Mouse (Mus musculus): Measurements from ENCODE around the gene Ms4a5. TPM values are rescaled to one million over a fixed set of nuclear protein-coding genes. Genes with fewer than 3 reads are reported as not detected.
A peak's percentile ranks its signal among the peaks of the same experiment; 100 is the strongest.
"Not testable (repeated sequence)": the region's sequence is repeated elsewhere in the genome, so short reads cannot be mapped to it uniquely, and the experiment has no call there.

Gene Ms4a5
- total and polyA plus RNA-seq, 2 experiments from 2014 or later: not detected

- WGBS: 50% methylated on average over 2 of the region's 2 CpGs
- Histone ChIP-seq H3K9ac (replicated peaks; ENCODE audit: low read depth, low read length) (no peak overlapping the region), H3K9me3 (replicated peaks; ENCODE audit: control insufficient read depth, low read length) (no peaks in the 10 kb centered on the region), H3K4me1 (ENCODE audit: control insufficient read depth, insufficient read depth) (no peaks in the 10 kb centered on the region), H3K4me3 (ENCODE audit: low read depth, low read length) (no peak overlapping the region), H3K36me3 (replicated peaks; ENCODE audit: control insufficient read depth, insufficient read depth, low read length) (no peaks in the 10 kb centered on the region), H3K27me3 (ENCODE audit: control insufficient read depth, insufficient read depth, low read length) (no peaks in the 10 kb centered on the region), H3K4me2 (ENCODE audit: low read depth, low read length) (no peak overlapping the region), H3K27ac (ENCODE audit: low read depth) (no peak overlapping the region)
- TF ChIP-seq CTCF (IDR thresholded peaks at IDR 0.05; ENCODE audit: low read depth) (no peak), EP300 (IDR thresholded peaks at IDR 0.05; ENCODE audit: low read depth) (no peak)
- DNase-seq (ENCODE audit: low spot score) (no peak), ATAC-seq (ENCODE audit: insufficient read depth, low read depth) (no peak)
Observed at GRCm38 (mm10) chr19:11298939-11299338, 15.3 kb upstream of the Ms4a5 start.

GRCm38 (mm10) chr19:11293616-11294015 lies 9.9 kb upstream of the Ms4a5 start:
- H3K27ac ChIP-seq (ENCODE audit: low read depth); H3K4me1 ChIP-seq (ENCODE audit: control insufficient read depth, insufficient read depth); ATAC-seq (ENCODE audit: insufficient read depth, low read depth); DNase-seq (ENCODE audit: low spot score); H3K9ac ChIP-seq (replicated peaks; ENCODE audit: low read depth, low read length); H3K36me3 ChIP-seq (replicated peaks; ENCODE audit: control insufficient read depth, insufficient read depth, low read length); H3K27me3 ChIP-seq (ENCODE audit: control insufficient read depth, insufficient read depth, low read length); H3K9me3 ChIP-seq (replicated peaks; ENCODE audit: control insufficient read depth, low read length): not testable (repeated sequence)
- Histone ChIP-seq H3K4me3 (ENCODE audit: low read depth, low read length) (peak overlapping the region; percentile 55; the same call in 1 of the 2 replicates), H3K4me2 (ENCODE audit: low read depth, low read length) (peak overlapping the region; percentile 69)
- WGBS: 8% methylated on average over 3 of the region's 3 CpGs

DNA sequence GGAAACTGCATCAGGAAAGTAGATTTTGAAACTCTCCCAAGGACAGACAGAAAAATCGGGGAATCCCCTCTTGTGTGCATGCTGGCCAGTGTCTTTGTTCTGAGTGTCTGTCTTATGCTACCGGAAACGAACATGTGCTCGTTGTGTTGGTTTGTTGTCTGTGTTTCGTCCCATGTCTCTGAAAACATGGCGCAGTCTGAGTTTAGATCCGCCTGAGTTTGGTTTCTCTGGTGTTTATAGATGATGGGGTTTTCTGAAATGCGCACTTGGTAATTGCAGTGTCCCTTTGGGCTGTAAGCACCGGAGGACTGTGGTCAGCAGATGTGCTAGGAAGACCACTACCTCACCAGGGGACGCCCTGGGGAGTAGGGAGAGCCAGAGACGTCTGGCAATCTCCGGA lies 9.3 kb upstream of the Ms4a5 start:
- Histone ChIP-seq H3K9me3 (replicated peaks; ENCODE audit: control insufficient read depth, low read length) (no peaks in the 10 kb centered on the region), H3K4me1 (ENCODE audit: control insufficient read depth, insufficient read depth) (no peaks in the 10 kb centered on the region), H3K9ac (replicated peaks; ENCODE audit: low read depth, low read length) (peak overlapping the region; percentile 46), H3K4me2 (ENCODE audit: low read depth, low read length) (peak overlapping the region; percentile 69), H3K4me3 (ENCODE audit: low read depth, low read length) (peak overlapping the region; percentile 55), H3K36me3 (replicated peaks; ENCODE audit: control insufficient read depth, insufficient read depth, low read length) (no peaks in the 10 kb centered on the region), H3K27me3 (ENCODE audit: control insufficient read depth, insufficient read depth, low read length) (no peaks in the 10 kb centered on the region), H3K27ac (ENCODE audit: low read depth) (peak overlapping the region; percentile 69)
- TF ChIP-seq EP300 (IDR thresholded peaks at IDR 0.05; ENCODE audit: low read depth) (no peak), CTCF (IDR thresholded peaks at IDR 0.05; ENCODE audit: low read depth) (no peak)
- 2% methylated on average over 12 of the region's 12 CpGs for WGBS
- ATAC-seq (ENCODE audit: insufficient read depth, low read depth) (no peak), DNase-seq (ENCODE audit: low spot score) (peak; percentile 7)

GRCm38 (mm10) chr19:11280223-11280622 lies 3.5 kb downstream of the Ms4a5 start:
- Histone ChIP-seq H3K9ac (replicated peaks; ENCODE audit: low read depth, low read length) (no peak overlapping the region), H3K27ac (ENCODE audit: low read depth) (no peak overlapping the region), H3K4me3 (ENCODE audit: low read depth, low read length) (no peak overlapping the region), H3K27me3 (ENCODE audit: control insufficient read depth, insufficient read depth, low read length) (no peaks in the 10 kb centered on the region), H3K4me1 (ENCODE audit: control insufficient read depth, insufficient read depth) (no peaks in the 10 kb centered on the region), H3K9me3 (replicated peaks; ENCODE audit: control insufficient read depth, low read length) (no peaks in the 10 kb centered on the region), H3K4me2 (ENCODE audit: low read depth, low read length) (no peak overlapping the region), H3K36me3 (replicated peaks; ENCODE audit: control insufficient read depth, insufficient read depth, low read length) (no peaks in the 10 kb centered on the region)
- ATAC-seq (ENCODE audit: insufficient read depth, low read depth) (no peak), DNase-seq (ENCODE audit: low spot score) (no peak)
- 72% methylated on average over 3 of the region's 3 CpGs for WGBS
- TF ChIP-seq EP300 (IDR thresholded peaks at IDR 0.05; ENCODE audit: low read depth) (no peak), CTCF (IDR thresholded peaks at IDR 0.05; ENCODE audit: low read depth) (no peak)

GRCm38 (mm10) chr19:11276431-11276830 lies 7.2 kb downstream of the Ms4a5 start:
- ATAC-seq (ENCODE audit: insufficient read depth, low read depth) (no peak), DNase-seq (ENCODE audit: low spot score) (no peak)
- Histone ChIP-seq H3K27me3 (ENCODE audit: control insufficient read depth, insufficient read depth, low read length) (no peaks in the 10 kb centered on the region), H3K4me1 (ENCODE audit: control insufficient read depth, insufficient read depth) (no peaks in the 10 kb centered on the region), H3K4me3 (ENCODE audit: low read depth, low read length) (no peak overlapping the region), H3K27ac (ENCODE audit: low read depth) (no peak overlapping the region), H3K36me3 (replicated peaks; ENCODE audit: control insufficient read depth, insufficient read depth, low read length) (no peaks in the 10 kb centered on the region), H3K9me3 (replicated peaks; ENCODE audit: control insufficient read depth, low read length) (no peaks in the 10 kb centered on the region), H3K9ac (replicated peaks; ENCODE audit: low read depth, low read length) (no peak overlapping the region), H3K4me2 (ENCODE audit: low read depth, low read length) (no peak overlapping the region)
- TF ChIP-seq CTCF (IDR thresholded peaks at IDR 0.05; ENCODE audit: low read depth) (no peak), EP300 (IDR thresholded peaks at IDR 0.05; ENCODE audit: low read depth) (no peak)
- 57% methylated on average over 5 of the region's 5 CpGs for WGBS

DNA sequence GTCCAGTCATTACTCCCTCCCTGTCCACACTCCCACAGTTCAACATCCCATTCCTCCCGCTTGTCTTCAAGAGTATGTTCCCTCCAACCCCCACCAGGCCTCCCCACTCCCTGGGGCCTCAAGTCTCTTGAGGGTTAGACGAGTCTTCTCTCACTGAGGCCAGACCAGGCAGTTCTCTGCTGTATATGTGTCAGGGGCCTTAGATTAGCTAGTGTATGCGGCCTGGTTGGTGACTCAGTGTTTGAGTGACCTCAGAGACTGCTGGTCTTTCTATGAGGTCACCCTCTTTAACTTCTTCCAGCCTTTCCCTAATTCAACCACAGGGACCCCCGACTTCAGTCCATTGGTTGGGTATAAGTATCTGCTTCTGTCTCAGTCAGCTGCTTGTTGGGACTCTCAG lies 16.7 kb downstream of the Ms4a5 start:
- H3K4me1 ChIP-seq (ENCODE audit: control insufficient read depth, insufficient read depth): no peaks in the 10 kb centered on the region
- no peak overlapping the region for H3K9ac ChIP-seq (replicated peaks; ENCODE audit: low read depth, low read length)
- TF ChIP-seq CTCF (IDR thresholded peaks at IDR 0.05; ENCODE audit: low read depth): no peak
- TF ChIP-seq EP300 (IDR thresholded peaks at IDR 0.05; ENCODE audit: low read depth): no peak
- no peak overlapping the region for H3K27ac ChIP-seq (ENCODE audit: low read depth)
- no peak for ATAC-seq (ENCODE audit: insufficient read depth, low read depth)
- no peak overlapping the region for H3K4me3 ChIP-seq (ENCODE audit: low read depth, low read length)
- no peak overlapping the region for H3K4me2 ChIP-seq (ENCODE audit: low read depth, low read length)
- H3K9me3 ChIP-seq (replicated peaks; ENCODE audit: control insufficient read depth, low read length): no peaks in the 10 kb centered on the region
- H3K27me3 ChIP-seq (ENCODE audit: control insufficient read depth, insufficient read depth, low read length): no peaks in the 10 kb centered on the region
- DNase-seq (ENCODE audit: low spot score): no peak
- 55% methylated on average over 4 of the region's 4 CpGs for WGBS
- H3K36me3 ChIP-seq (replicated peaks; ENCODE audit: control insufficient read depth, insufficient read depth, low read length): no peaks in the 10 kb centered on the region

Measured in heart, postnatal 0 days (tissue).